Mouse (Mus musculus): ENCODE measurements around the gene Cstf3.

GRCm38 (mm10) chr2:104690720-104691119, 100.4 kb downstream of the Cstf3 start:
- TF ChIP-seq CTCF (conservative IDR thresholded peaks at IDR 0.05; ENCODE audit: insufficient read depth, insufficient read length, low read depth, low read length) = no peak
- TF ChIP-seq POLR2A (IDR thresholded peaks at IDR 0.05; ENCODE audit: low read depth, low read length) = no peak
